Mouse (Mus musculus) NIH3T3 (cell line): ENCODE measurements around the gene Pelo.

Source experiments
- DNase-seq: peaks from one replicate; pipeline ENCODE4 v3.0.0-alpha.2; 2012; ENCODE audit warnings: low read depth

Pelo gene

GRCm38 (mm10) chr13:115096216-115096615 lies 6.2 kb upstream of the Pelo start:
- DNase-seq, result no peak

- DNase-seq, result no peak
Observed at GRCm38 (mm10) chr13:115095392-115095791, 5.4 kb upstream of the Pelo start.

- DNase-seq, result no peak
Observed at GRCm38 (mm10) chr13:115091511-115091910, 1.5 kb upstream of the Pelo start.

GRCm38 (mm10) chr13:115090977-115091445 lies 1.0 kb upstream of the Pelo start:
- DNase-seq, result no peak

- DNase-seq, result peak; percentile 29
Observed at GRCm38 (mm10) chr13:115089395-115090025, 476 bp downstream of the Pelo start.

- DNase-seq, result no peak
Observed at GRCm38 (mm10) chr13:115089020-115089394, 979 bp downstream of the Pelo start.

GRCm38 (mm10) chr13:115085974-115086373 lies 4.0 kb downstream of the Pelo start:
- DNase-seq, result no peak

GRCm38 (mm10) chr13:115082339-115082738 lies 7.6 kb downstream of the Pelo start:
- DNase-seq, result no peak

- peak; percentile 9 for DNase-seq
Observed at GRCm38 (mm10) chr13:115079996-115080585, 9.9 kb downstream of the Pelo start.

- no peak for DNase-seq
Observed at GRCm38 (mm10) chr13:115078997-115079685, 10.8 kb downstream of the Pelo start.

GRCm38 (mm10) chr13:115077346-115078134 lies 12.4 kb downstream of the Pelo start:
- DNase-seq, result no peak

- no peak for DNase-seq
Observed at GRCm38 (mm10) chr13:115072386-115072785, 17.6 kb downstream of the Pelo start.

GRCm38 (mm10) chr13:115071431-115071830 lies 18.6 kb downstream of the Pelo start:
- no peak for DNase-seq

- DNase-seq, result no peak
Observed at GRCm38 (mm10) chr13:115067968-115068330, 22.0 kb downstream of the Pelo start.

GRCm38 (mm10) chr13:115067324-115067967 lies 22.5 kb downstream of the Pelo start:
- DNase-seq, result no peak

- no peak for DNase-seq
Observed at GRCm38 (mm10) chr13:115057555-115057954, 32.4 kb downstream of the Pelo start.

GRCm38 (mm10) chr13:115054783-115055182 lies 35.2 kb downstream of the Pelo start:
- DNase-seq, result no peak

GRCm38 (mm10) chr13:115052568-115052967 lies 37.4 kb downstream of the Pelo start:
- DNase-seq, result no peak

- no peak for DNase-seq
Observed at GRCm38 (mm10) chr13:115050660-115051559, 39.1 kb downstream of the Pelo start.

GRCm38 (mm10) chr13:115042652-115043051 lies 47.3 kb downstream of the Pelo start:
- DNase-seq, result no peak
